Comparison of ENCODE assay signal across 9 mouse cellular contexts in genomic region chr5:113133080-113133491, GRCm38 (mm10). TPM values are rescaled to one million over a fixed set of nuclear protein-coding genes. Genes with fewer than 3 reads are reported as not detected.
A peak's percentile ranks its signal among the peaks of the same experiment; 100 is the strongest.
DNase-seq lines count a peak whose midpoint lies in the region; ATAC-seq and TF ChIP-seq lines count a peak whose summit lies in the region.
"Had no signal": no experiment of that assay in that cellular context is flagged by ENCODE, and none has a peak within 500 bp of the region (broad histone marks: within the 10 kb centered on the region; RNA-seq: fewer than 3 reads in every experiment).

No protein-coding gene starts in this region.

- 35% methylated on average over 9 of the region's 9 CpGs for WGBS in heart, embryonic 14.5 days
- WGBS in kidney, postnatal 0 days: 43% methylated on average over 9 of the region's 9 CpGs
- 71% methylated on average over 9 of the region's 9 CpGs for WGBS in macrophage (ENCODE audit: missing documents)

- no peak; the same call in 1 of the 2 replicates for TF ChIP-seq CTCF in kidney, postnatal 0 days (IDR thresholded peaks at IDR 0.05; ENCODE audit: low read depth)

- ATAC-seq in heart, embryonic 14.5 days (ENCODE audit: insufficient number of reproducible peaks, insufficient read depth, low FRiP score, low read depth): peak; percentile 22
- ATAC-seq in kidney, postnatal 0 days (replicated peaks; ENCODE audit: low FRiP score, low read depth): 0 out of 2 replicates have a peak, but pooled peaks have one; percentile 42

- peak overlapping the region; percentile 94 to 98 for H3K27ac ChIP-seq in heart, embryonic 14.5 days (replicated peaks in 1 of 2; ENCODE audit: control insufficient read depth in 1 of 2, insufficient read depth in 1 of 2, low read depth in 2 of 2, low read length in 2 of 2)
- peak overlapping the region; percentile 90 for H3K27ac ChIP-seq in kidney, postnatal 0 days
- peak overlapping the region; percentile 78 for H3K27ac ChIP-seq in macrophage

- peak; percentile 57 for DNase-seq in adrenal gland, postnatal 14 days
- DNase-seq in adrenal gland, postnatal 25 days: no peak
- DNase-seq in kidney, postnatal 0 days (ENCODE audit: low spot score): no peak
- no peak for DNase-seq in cerebellum, postnatal 14 days
- DNase-seq in frontal cortex, postnatal 25 days (ENCODE audit: low spot score in 2 of 2): no peak
- DNase-seq in ovary, postnatal 36 days (ENCODE audit: low spot score): no peak

- H3K9me3 ChIP-seq in heart, embryonic 14.5 days (ENCODE audit: control insufficient read depth, low read length): no peaks in the 10 kb centered on the region
- H3K9me3 ChIP-seq in kidney, postnatal 0 days (replicated peaks; ENCODE audit: low read length): no peaks in the 10 kb centered on the region

- H3K36me3 ChIP-seq in heart, embryonic 14.5 days (ENCODE audit: control insufficient read depth, insufficient read depth, low read length): peaks cover 21% of the 10 kb centered on the region
- H3K36me3 ChIP-seq in kidney, postnatal 0 days (ENCODE audit: insufficient read depth, low read length): no peaks in the 10 kb centered on the region
- no peaks in the 10 kb centered on the region for H3K36me3 ChIP-seq in macrophage (ENCODE audit: inconsistent target)

- peak overlapping the region; percentile 59 for H3K9ac ChIP-seq in heart, embryonic 14.5 days (ENCODE audit: low read length)
- H3K9ac ChIP-seq in kidney, postnatal 0 days (ENCODE audit: low read depth, low read length): peak overlapping the region; percentile 48; the same call in 1 of the 2 replicates

- H3K4me3 ChIP-seq in heart, embryonic 14.5 days (ENCODE audit: control insufficient read depth in 1 of 2, insufficient read depth in 1 of 2, low read depth in 1 of 2, low read length in 2 of 2): no peak overlapping the region
- no peak overlapping the region for H3K4me3 ChIP-seq in kidney, postnatal 0 days (replicated peaks; ENCODE audit: low read depth, low read length)
- H3K4me3 ChIP-seq in macrophage (ENCODE audit: inconsistent target): no peak overlapping the region

- H3K4me1 ChIP-seq in heart, embryonic 14.5 days (ENCODE audit: control insufficient read depth in 2 of 2, insufficient read depth in 2 of 2, low read length in 2 of 2): peaks cover 39 to 65% of the 10 kb centered on the region in 2 experiments
- H3K4me1 ChIP-seq in kidney, postnatal 0 days (replicated peaks; ENCODE audit: insufficient read depth, low read length): peaks cover 21% of the 10 kb centered on the region; the same call in 1 of the 2 replicates

- no peaks in the 10 kb centered on the region for H3K27me3 ChIP-seq in heart, embryonic 14.5 days (ENCODE audit: control insufficient read depth, insufficient read depth, low read length)
- H3K27me3 ChIP-seq in kidney, postnatal 0 days (ENCODE audit: insufficient read depth, low read length): no peaks in the 10 kb centered on the region

- H3K4me2 ChIP-seq in heart, embryonic 14.5 days (ENCODE audit: low read length): peak overlapping the region; percentile 25
- H3K4me2 ChIP-seq in kidney, postnatal 0 days (ENCODE audit: low read length): no peak overlapping the region

- H3K79me2 ChIP-seq in macrophage (ENCODE audit: inconsistent target): peaks cover 8% of the 10 kb centered on the region; the same call in 1 of the 2 replicates

RNA-seq across cellular contexts. Expression of gene Crybb3, which starts 51.7 kb away (rescaled TPM):
- 1.4 and 2.2 TPM in 2 replicates for total RNA-seq in adrenal gland, postnatal 14 days (2021)
- 0.70 TPM in 1 of 2 replicates, not detected in the other for total RNA-seq in adrenal gland, postnatal 25 days (2021)
- polyA plus RNA-seq in heart, embryonic 14.5 days (2014; fragmentation: Nextera tagmentation; extraction: Ambion mirVana): 0.91 and 1.1 TPM in 2 replicates
- 0.71 and 1.1 TPM in 2 replicates for polyA plus RNA-seq in kidney, postnatal 0 days (2015; fragmentation: Nextera tagmentation; extraction: Ambion mirVana)
- 1 to 10 TPM in 1 of 26 experiments, not detected in 25; 3.9 TPM for total RNA-seq in macrophage (2018; cell fraction: chromatin; rRNA removed)
- not detected for total RNA-seq in macrophage (2018; cell fraction: cytosol; rRNA removed)
- total RNA-seq in macrophage (2018; cell fraction: nucleus; rRNA removed): 1 to 10 TPM in 1 of 26 experiments, under 1 TPM in 1, not detected in 24; 0.80 to 3.0 TPM
- polyA plus RNA-seq in macrophage (2018): not detected in 3 replicates
- total RNA-seq: common myeloid progenitor, adult 5-6 weeks had no signal
